Mouse (Mus musculus) neural tube, postnatal 0 days (tissue): Measurements from ENCODE around the gene Olfr697. TPM values are rescaled to one million over a fixed set of nuclear protein-coding genes. Genes with fewer than 3 reads are reported as not detected.

Experiments used
- polyA plus RNA-seq: library from polyadenylated mRNA; unstranded; fragments of >200 nt; fragmentation: Nextera tagmentation; extraction: Ambion mirVana; gene quantifications from 2 replicates; pipeline ENCODE4 v1.2.1, GENCODE M21; 2015

Gene Olfr697
- polyA plus RNA-seq = not detected in 2 replicates

GRCm38 (mm10) chr7:106742343-106742742 lies at the start of gene Olfr697:
TSS of gene Olfr697 (minus strand) at chr7:106742443.

GRCm38 (mm10) chr7:106755297-106755696 lies 13.1 kb upstream of the Olfr697 start, which contains the start of gene Olfr698:
TSS of gene Olfr698 (minus strand) at chr7:106755397.

GRCm38 (mm10) chr7:106716296-106716695 lies 25.9 kb downstream of the Olfr697 start, which contains the start of gene Olfr695:
TSS of gene Olfr695 (minus strand) at chr7:106716396.

GRCm38 (mm10) chr7:106691714-106692113 lies 50.5 kb downstream of the Olfr697 start, which contains the start of gene Olfr694:
TSS of gene Olfr694 (minus strand) at chr7:106691814.

Other genes starting within 250 kb of the Olfr697 start
- 0.05 TPM in 1 of 2 replicates, not detected in the other for gene Olfr693, start 61.9 kb downstream of the Olfr697 start, polyA plus RNA-seq
- not detected in 2 replicates for gene Olfr694, start 50.6 kb downstream of the Olfr697 start, polyA plus RNA-seq
- not detected in 2 replicates for gene Olfr695, start 26.0 kb downstream of the Olfr697 start, polyA plus RNA-seq
- gene Olfr698, start 13.0 kb upstream of the Olfr697 start, polyA plus RNA-seq = not detected in 2 replicates
- not detected in 2 replicates for gene Olfr699, start 50.8 kb upstream of the Olfr697 start, polyA plus RNA-seq
- not detected in 2 replicates for gene Olfr700, start 66.4 kb upstream of the Olfr697 start, polyA plus RNA-seq
- gene Olfr701, start 71.7 kb upstream of the Olfr697 start, polyA plus RNA-seq = not detected in 2 replicates
- gene Olfr702, start 91.5 kb upstream of the Olfr697 start, polyA plus RNA-seq = not detected in 2 replicates
- not detected in 2 replicates for gene Olfr703, start 100.9 kb upstream of the Olfr697 start, polyA plus RNA-seq
- gene Olfr704, start 120.7 kb upstream of the Olfr697 start, polyA plus RNA-seq = not detected in 2 replicates
- gene Olfr705, start 134.4 kb upstream of the Olfr697 start, polyA plus RNA-seq = not detected in 2 replicates
- gene Olfr706, start 145.7 kb upstream of the Olfr697 start, polyA plus RNA-seq = not detected in 2 replicates
- gene Olfr707, start 158.8 kb upstream of the Olfr697 start, polyA plus RNA-seq = not detected in 2 replicates
- not detected in 2 replicates for gene Olfr1532-ps1, start 165.6 kb upstream of the Olfr697 start, polyA plus RNA-seq
- not detected in 2 replicates for gene Olfr709-ps1, start 189.8 kb upstream of the Olfr697 start, polyA plus RNA-seq
- gene Olfr710, start 205.9 kb upstream of the Olfr697 start, polyA plus RNA-seq = not detected in 2 replicates
- not detected in 2 replicates for gene Olfr6, start 221.5 kb upstream of the Olfr697 start, polyA plus RNA-seq
- gene Olfr711, start 233.0 kb upstream of the Olfr697 start, polyA plus RNA-seq = not detected in 2 replicates